In genomic region chr4:47319561-47320321, GRCm38 (mm10) we compare ENCODE assay signal across 14 mouse cellular contexts. TPM values are rescaled to one million over a fixed set of nuclear protein-coding genes. Genes with fewer than 3 reads are reported as not detected.
DNase-seq lines count a peak whose midpoint lies in the region; ATAC-seq lines count a peak whose summit lies in the region.
"Had no signal": no experiment of that assay in that cellular context is flagged by ENCODE, and none has a peak within 500 bp of the region (broad histone marks: within the 10 kb centered on the region; RNA-seq: fewer than 3 reads in every experiment).

No protein-coding gene starts in this region.

- DNase-seq in 416B (ENCODE audit: low read depth): peak; percentile 94
- DNase-seq in induced T-regulatory cell, adult 2 months (ENCODE audit: low read depth): peak; percentile 87
- peak; percentile 34 to 41 for DNase-seq in natural killer cell, adult 2 months (ENCODE audit: low spot score in 2 of 2)
- DNase-seq in urinary bladder, postnatal 36 days (ENCODE audit: low spot score in 2 of 2): no peak
- no peak for DNase-seq in kidney, adult 11 months
- DNase-seq in testis, postnatal 10 days (ENCODE audit: low spot score): no peak
- DNase-seq: adrenal gland, postnatal 25 days; cerebellum, postnatal 14 days; heart, adult 2 months; kidney, postnatal 36 days; right cerebral cortex, postnatal 25 days had no signal

- ATAC-seq in CD4-positive, CD25-positive, alpha-beta regulatory T cell, adult 4 months: peak; percentile 81
- ATAC-seq: hindbrain, embryonic 16.5 days; midbrain, embryonic 15.5 days had no signal

RNA-seq across cellular contexts. Expression of gene Tgfbr1, which starts 33.3 kb away (rescaled TPM):
- polyA plus RNA-seq in CD4-positive, CD25-positive, alpha-beta regulatory T cell, adult 4 months (2017; shearing (Covaris generic)): 10 to 100 TPM; 33.6 to 39.2 TPM

Comparison
In these comparisons a context has a peak if more than half of its experiments do, and no peak if none do; other contexts are left out.
1. DNase-seq: peak in 416B (single experiment), induced T-regulatory cell, adult 2 months (single experiment) and natural killer cell, adult 2 months (2 of 2); none in urinary bladder, postnatal 36 days (0 of 2), kidney, adult 11 months (single experiment) and testis, postnatal 10 days (single experiment).